Mouse (Mus musculus): ENCODE data around the gene Zfp1. TPM values are rescaled to one million over a fixed set of nuclear protein-coding genes. Genes with fewer than 3 reads are reported as not detected.

Zfp1 gene
- total RNA-seq, 2 experiments from 2014 or later = 21.9 to 22.7 TPM

DNA sequence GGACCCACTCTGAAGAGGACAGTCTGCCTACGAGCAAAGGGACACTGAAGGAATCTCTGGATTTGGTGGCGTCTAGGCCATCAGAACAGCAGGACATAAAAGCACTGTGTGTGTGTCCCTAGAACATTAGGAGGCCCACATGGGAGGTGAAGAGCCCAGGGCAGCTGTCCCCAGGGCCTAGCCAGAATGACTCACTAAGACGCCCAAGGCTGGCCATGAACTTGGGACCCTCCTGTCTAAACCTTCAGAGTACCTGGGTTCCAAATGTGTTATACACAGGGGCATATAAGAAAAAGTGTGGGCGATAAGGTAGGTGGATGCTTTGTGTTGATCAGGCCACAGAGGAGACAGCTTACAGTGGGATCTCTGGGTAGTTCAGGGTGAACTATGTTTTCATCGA lies 57.5 kb downstream of the Zfp1 start:
- intact Hi-C loops (cut with DNase I) = no loop called here
- no peak for DNase-seq (ENCODE audit: extremely low spot score in 1 of 2, low spot score in 2 of 2)

DNA sequence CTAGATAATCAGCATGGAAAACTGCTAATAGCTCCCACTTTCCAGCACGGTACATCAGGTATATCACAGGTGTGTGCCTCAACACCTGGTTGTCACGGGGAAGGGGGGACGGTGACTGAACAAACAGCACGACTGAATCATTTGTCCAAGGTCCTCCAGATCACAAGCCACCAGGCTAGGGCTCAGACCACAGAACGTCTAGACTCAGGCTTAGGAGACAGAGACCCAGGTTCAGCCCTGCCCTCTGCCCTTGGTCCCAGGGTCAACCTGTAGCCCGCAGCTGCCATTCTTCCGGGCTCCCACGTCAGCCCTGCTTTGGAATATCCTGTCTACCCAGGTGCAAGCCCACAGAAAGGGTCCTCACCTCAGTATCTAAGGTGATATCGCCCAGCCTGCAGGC lies 58.2 kb downstream of the Zfp1 start:
- DNase-seq (ENCODE audit: extremely low spot score in 1 of 2, low spot score in 2 of 2) = no peak
- intact Hi-C loops (cut with DNase I) = no loop called here

DNA sequence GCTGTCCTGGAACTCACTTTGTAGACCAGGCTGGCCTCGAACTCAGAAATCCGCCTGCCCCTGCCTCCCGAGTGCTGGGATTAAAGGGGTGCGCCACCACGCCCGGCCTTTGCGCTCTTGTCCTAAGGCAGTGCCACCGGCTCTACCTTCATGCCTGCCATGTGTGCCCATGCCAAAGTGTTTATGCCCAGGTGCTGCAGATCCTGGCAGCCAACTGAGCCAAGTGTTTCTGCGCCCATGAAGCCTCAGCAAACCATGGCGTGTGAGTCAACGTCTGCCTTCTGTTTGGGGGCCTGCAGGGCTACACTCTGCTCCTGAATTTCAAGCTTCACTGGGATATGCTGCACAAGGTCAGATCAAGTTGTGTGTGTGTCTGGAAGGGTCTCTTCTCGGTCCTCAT lies 61.4 kb downstream of the Zfp1 start:
- intact Hi-C loops (cut with DNase I) = no loop called here
- DNase-seq (ENCODE audit: extremely low spot score in 1 of 2, low spot score in 2 of 2) = no peak

DNA sequence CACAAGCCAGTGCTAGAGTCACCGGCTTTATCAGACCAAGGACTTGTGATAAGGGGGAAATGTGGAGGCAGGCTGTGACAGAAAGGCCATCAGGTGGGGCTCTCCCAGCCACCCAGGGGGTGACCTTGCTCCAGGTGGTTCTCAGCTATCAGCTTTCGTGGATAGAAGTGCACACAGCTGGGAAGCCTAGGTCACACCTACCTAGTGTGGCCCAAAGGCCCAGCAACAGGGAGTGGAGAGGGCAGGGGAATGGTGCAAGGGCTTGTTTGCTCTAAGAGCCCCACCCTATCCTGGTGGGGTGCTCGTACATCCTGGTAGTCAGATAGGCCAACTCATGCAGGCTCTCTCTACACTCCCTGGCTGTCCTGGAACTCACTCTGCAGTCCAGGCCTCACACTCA lies 62.0 kb downstream of the Zfp1 start:
- no peak for DNase-seq (ENCODE audit: extremely low spot score in 1 of 2, low spot score in 2 of 2)
- intact Hi-C loops (cut with DNase I) = no loop called here

DNA sequence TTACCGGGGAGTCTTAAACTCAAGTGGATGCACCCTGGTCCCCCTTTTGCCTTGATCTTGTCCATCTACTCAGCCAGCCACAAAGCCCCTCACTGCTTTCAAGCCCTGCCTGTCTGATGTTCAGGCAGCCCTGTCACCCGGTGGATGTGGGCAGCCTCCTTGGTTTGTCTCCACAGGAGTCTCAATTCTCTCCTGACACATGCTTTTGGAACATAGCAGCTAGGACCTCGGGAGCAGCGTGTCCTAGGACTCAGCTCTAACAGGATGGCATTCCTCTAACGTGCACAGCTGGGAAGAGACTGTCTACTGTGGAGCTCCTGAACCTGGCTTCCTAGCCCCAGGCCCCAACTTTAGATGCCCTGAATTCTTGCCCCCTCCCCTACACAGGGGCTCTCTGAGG lies 62.5 kb downstream of the Zfp1 start:
- intact Hi-C loops (cut with DNase I) = no loop called here
- no peak for DNase-seq (ENCODE audit: extremely low spot score in 1 of 2, low spot score in 2 of 2)

DNA sequence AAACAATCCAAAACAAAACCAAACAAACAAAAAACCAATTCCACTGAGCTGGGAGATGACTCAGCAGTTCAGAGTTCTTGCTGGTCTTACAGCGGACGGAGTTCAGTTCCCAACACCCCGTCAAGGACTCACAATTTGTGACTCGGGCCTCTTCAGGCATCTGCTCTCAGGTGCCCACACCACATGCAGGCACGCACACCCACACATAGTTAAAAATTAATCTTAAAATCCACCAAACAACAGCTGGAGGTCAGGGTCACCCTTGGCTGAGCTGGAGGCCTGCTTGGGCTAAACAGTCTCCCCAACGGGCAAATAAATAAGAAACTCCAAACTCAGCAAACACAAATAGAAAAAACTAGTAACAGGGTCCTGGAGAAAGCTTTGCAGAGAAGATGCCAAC lies 65.1 kb downstream of the Zfp1 start:
- DNase-seq (ENCODE audit: extremely low spot score in 1 of 2, low spot score in 2 of 2) = no peak
- intact Hi-C loops (cut with DNase I) = no loop called here

DNA sequence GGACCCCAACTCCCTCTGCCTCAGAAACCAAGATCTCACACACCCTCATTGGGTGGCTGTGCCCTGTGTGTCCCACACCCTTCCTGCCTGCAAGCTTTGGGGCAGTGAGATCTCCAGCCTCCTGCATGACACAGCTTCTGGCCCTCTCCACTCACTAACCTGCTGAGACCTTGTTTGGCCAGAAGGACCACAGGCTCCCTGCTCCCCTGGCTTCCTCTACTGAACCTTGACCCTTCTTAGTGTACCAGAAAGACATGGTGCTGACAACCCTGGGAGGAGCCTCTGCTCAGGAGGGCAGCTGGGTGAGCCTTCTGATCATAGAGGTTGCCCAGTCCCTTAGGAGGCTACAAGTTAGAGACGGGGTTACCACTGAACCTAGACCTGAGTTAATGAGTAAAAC lies 66.0 kb downstream of the Zfp1 start:
- intact Hi-C loops (cut with DNase I) = no loop called here
- DNase-seq (ENCODE audit: extremely low spot score in 1 of 2, low spot score in 2 of 2) = no peak

DNA sequence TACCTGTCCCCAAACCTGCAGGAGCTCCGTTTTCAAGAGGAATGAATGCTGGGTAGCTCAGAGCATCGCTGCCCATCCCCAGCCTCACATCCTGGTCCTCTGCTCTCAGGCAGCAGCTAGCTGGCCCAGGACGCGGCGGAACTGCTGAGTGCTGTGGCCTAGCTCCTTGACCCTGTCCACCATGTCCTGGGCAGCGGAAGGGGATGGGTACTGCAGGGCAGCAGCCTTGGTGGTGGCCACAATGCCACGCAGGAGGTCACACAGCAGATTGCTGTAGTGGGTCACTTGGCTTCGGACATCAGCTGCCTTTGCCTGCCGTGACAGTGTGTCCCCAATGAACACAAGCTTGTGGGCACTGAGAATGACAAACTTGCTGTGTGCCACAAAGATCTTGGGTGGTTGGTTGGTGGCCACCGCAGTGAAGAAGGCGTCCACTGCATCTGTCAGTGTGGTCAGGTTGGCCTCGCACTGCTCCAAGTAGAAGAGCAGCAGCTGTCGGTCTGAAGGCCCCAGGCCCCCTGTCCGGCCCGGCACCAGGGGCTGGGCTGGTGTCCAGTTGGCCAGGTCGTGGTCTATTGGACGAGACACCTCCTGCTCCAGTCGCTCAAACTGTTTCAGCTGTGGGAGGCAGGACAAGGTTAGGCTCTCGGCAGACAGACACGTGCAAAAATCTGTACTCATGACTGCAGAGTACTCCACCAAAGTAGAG lies 67.7 kb downstream of the Zfp1 start:
- intact Hi-C loops (cut with DNase I) = no loop called here
- DNase-seq (ENCODE audit: extremely low spot score in 1 of 2, low spot score in 2 of 2) = no peak

DNA sequence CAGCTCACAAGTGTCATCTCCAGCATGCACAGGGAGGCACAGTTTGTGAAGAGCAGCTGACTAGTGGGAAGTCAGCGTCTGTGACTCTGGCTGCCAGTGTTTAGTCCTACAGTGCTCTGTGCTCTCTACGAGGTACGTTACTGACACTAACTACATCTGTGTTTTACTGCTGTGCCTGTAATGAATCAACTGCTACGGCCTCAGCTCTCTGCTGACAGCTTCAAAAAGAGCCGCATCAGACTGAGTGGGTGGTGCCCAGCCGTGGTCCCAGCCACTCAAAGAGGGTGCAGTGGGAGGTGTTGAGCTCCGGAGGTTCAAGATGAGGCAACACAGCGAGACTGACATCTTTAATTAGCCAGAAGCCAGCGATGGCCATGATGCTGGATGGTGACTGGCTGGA lies 68.9 kb downstream of the Zfp1 start:
- DNase-seq (ENCODE audit: extremely low spot score in 1 of 2, low spot score in 2 of 2) = no peak
- intact Hi-C loops (cut with DNase I) = no loop called here

DNA sequence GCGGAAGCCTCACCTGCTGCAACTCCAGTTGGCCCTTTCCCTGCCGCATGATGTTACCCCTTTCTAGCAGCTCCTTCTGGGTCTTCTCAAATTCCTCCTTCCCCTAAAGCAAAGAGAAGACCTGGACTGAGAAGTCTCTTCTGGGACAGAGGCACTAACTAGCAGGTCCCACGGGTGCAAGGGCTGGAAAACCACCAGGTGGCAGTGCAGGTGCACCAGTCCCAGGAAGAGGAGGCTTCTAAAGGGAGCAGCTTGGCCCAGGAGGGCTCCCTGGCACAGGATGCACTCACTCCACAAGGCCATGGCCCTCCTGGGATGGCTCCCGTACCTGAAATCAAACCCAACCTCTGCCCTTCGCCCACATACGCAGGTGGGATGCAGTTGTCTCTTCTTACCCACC lies 69.4 kb downstream of the Zfp1 start:
- peak in 1 of 2 experiments; percentile 76 for DNase-seq (ENCODE audit: extremely low spot score in 1 of 2, low spot score in 2 of 2)
- intact Hi-C loops (cut with DNase I) = no loop called here

DNA sequence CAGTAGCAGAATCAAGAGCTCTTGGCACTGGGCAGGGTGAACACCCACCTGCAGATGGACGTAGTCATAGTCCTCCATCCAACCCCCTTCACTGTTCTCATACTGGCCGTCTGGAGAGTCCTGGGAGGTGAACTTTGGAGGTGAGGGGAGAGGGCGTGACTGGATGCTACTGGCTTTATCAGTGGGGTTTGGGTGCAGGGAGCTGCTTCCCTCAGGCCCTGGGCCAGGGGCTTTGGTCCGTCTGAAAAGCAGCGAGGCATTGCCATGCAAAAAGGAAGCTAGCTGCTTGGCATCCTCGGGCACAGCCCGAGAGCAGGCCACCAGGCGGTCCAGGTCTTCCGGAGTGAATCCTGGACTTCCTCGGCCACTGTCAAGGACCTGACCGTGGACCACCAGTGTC lies 70.1 kb downstream of the Zfp1 start:
- intact Hi-C loops (cut with DNase I) = no loop called here
- no peak for DNase-seq (ENCODE audit: extremely low spot score in 1 of 2, low spot score in 2 of 2)

DNA sequence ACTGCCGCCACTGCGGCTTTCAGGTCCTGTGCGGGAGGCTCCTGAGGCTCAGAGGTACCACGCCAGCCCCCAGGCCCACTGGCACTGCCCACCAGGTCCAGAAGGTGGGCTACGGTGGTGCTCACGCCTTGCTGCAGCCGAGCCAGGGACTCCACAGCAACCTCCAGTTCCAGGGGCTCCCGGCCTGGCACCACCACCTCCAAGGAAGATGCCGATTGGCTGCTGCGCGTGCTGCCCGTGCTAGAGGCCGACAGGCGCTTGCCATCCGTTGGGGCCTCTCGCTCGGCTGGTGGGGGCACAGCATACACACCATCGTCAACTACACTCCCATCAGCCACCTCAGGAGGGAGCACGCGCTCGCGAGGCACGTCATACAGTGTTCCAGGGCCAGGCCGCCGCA lies 70.6 kb downstream of the Zfp1 start:
- peak in 1 of 2 experiments; percentile 33 for DNase-seq (ENCODE audit: extremely low spot score in 1 of 2, low spot score in 2 of 2)
- intact Hi-C loops (cut with DNase I) = no loop called here

DNA sequence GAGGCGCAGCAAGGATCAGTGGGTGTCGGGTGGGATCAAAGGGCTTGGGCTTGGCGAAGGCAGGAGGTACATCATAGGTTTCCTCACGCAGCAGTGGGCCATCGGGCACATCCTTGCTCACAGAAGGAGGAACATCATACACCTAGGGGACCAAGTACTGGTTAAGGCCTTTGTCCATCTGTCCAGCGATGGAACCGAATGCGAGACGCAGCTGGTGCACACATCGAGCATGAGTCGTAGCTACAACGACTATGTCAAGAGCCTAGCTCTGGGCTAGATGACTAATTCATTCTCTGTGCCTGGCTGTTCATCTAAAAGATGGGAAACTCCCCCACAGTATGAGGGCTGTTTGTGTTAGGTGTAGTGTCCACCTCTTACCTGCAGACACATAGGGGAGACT lies 71.1 kb downstream of the Zfp1 start:
- no peak for DNase-seq (ENCODE audit: extremely low spot score in 1 of 2, low spot score in 2 of 2)
- intact Hi-C loops (cut with DNase I) = no loop called here

DNA sequence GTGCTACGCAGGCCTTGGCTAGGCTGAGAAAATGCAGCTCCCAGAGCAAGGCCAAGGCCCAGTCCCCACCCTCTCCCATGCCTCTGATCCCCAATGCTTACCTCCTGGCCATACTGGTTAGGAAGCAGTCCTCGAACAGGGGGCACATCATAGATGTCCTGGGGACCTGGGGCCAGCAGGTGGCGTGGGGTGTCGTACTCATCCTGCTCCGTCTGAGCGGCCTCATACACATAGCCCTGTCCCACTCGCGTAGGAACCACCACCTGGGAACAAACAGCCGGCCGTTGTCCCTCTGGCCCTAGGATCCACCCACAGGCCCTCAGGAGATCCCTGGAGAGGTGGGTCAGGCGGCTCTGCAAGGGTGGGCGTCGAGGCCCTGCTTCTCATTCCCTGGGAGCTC lies 72.3 kb downstream of the Zfp1 start:
- DNase-seq (ENCODE audit: extremely low spot score in 1 of 2, low spot score in 2 of 2) = peak in 1 of 2 experiments; percentile 39

DNA sequence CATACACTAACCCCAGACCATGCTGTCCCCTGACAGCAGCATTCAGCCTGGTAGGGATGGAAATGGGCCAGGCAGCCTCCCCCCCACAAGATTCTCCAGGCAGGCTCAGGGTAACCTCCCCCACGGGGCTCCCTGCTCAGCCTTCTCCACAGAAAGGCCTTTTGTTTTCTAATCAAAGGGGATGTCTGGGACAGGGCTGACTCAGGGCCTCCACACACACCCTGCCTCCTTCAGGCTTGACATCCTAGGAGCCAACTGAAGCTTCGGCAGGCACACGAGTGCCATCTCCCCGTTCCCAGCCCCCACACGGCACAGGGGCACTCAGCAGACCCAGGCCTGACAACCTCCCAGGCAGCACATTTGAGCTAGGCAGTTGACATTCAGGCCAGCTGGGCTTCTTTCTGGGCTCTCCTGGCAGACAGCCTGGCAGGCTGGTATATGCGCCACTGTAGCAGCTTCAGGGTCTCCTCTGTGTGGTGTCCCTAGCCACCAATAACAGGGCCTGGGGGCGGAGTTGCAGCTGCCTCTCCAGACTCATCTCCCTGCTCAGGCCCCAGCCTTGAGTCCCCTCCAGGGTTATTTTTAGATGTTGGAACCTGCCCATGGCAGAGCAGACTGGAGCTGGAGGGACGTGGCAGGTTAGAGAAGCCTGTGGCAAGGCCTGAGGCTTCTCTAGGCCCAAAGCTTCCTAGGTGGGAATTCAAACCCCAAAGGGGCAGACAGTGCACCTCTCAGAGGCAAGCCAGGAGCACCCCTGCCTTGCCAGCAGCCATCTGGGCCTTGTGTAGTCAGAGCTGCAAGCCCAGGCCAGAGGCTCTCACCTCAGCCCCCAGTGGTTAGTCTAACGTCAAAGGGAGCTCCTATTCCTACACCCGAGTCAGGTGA lies 73.6 kb downstream of the Zfp1 start:
- DNase-seq (ENCODE audit: extremely low spot score in 1 of 2, low spot score in 2 of 2) = peak; percentile 77 to 87
- intact Hi-C loops (cut with DNase I) = no loop called here

More for the DNA sequence above, 72.3 kb downstream of the Zfp1 start:
- intact Hi-C loops (cut with DNase I) = no loop called here

DNA sequence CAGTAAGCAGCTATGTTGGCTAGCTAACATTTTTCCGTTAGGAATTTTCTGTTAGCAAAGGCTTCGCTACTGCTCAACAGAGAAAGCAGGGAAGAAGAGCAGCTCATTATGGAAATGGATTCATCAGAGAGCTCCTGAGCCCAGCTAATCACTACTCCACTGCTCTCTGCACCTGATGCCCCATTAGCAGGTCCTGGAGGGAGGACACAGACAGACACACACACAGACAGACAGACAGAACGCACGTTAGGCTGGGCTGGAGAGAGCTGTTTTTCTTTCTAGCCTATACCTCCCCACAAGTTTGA lies 74.2 kb downstream of the Zfp1 start:
- intact Hi-C loops (cut with DNase I) = no loop called here
- no peak for DNase-seq (ENCODE audit: extremely low spot score in 1 of 2, low spot score in 2 of 2)

DNA sequence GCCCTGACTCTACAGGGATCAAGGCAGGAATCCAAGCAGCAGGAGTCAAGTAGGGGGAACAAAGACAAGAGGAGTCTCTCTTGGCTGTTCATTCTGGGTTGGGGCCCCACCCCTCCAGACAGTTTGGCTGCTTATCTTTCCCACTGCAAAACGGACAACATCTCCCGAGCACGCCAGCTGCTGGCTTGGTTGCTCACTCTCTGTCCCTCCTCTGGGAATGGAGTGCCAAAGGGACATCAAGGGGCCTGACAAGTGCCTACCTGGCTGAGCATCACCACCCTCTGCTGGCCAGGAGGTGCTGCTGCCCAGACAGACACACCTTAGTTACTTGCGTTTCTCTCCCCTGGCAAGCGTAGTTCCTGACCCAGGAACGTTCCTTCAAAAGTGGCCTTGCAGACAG lies 74.7 kb downstream of the Zfp1 start:
- peak in 1 of 2 experiments; percentile 49 for DNase-seq (ENCODE audit: extremely low spot score in 1 of 2, low spot score in 2 of 2)
- intact Hi-C loops (cut with DNase I) = no loop called here

DNA sequence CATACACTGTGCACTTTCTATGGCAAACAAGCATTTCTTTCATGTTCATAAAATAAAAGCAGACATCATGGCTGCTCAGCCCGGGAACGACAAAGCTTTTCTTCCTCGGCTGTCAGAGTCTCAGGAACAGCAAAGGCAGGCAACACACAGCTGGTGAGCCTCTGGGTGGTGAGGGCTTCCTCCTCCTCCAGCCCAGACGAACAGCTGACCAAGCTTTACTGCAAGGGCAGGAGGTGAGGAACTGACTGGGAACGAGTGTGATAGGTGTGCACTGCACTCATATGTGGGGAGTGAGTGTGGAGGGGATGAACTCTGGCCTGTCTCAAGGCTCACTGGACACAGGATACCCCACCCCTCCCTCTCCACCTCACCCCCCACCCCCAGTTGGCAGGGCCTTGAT lies 75.7 kb downstream of the Zfp1 start:
- no peak for DNase-seq (ENCODE audit: extremely low spot score in 1 of 2, low spot score in 2 of 2)
- intact Hi-C loops (cut with DNase I) = no loop called here

DNA sequence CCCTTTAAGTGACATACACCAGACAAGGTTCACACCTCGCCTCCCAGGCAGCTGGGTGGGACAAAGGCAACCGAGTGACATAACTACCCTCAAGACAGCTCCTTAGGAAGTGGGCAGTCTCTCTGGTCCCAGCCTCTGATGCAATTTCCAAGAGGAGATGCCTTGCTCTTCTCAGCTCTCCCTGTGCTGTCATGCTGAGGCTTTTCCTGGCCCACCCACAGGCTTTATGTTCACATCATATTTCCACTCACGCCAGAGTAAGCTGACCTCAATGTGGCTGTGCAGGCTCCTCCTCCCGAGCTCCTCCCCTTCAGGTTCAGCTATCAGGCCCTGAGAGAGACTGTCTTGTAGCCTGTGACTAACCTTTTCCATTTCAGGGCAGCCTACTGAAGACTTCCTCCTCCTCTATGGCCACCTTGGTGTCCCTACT lies 76.9 kb downstream of the Zfp1 start:
- DNase-seq (ENCODE audit: extremely low spot score in 1 of 2, low spot score in 2 of 2) = no peak
- intact Hi-C loops (cut with DNase I) = no loop called here

All from left cerebral cortex, postnatal 10 days (tissue).